Mouse (Mus musculus): ENCODE results near the gene Pspn.

- TF ChIP-seq POLR2A (IDR thresholded peaks at IDR 0.05; ENCODE audit: borderline replicate concordance, extremely low read depth, insufficient read depth, insufficient read length, poor library complexity, severe bottlenecking) (no peak), CTCF (IDR thresholded peaks at IDR 0.05; ENCODE audit: borderline replicate concordance, extremely low read depth, insufficient read depth, insufficient read length) (no peak)
These were observed 19.9 kb upstream of the Pspn start for GRCm38 (mm10) chr17:57019693-57020092.

Data from brain, embryonic 14.5 days (tissue).